8 mouse cellular contexts compared by ENCODE assay signal in genomic region chr9:50734989-50735388, GRCm38 (mm10). TPM values are rescaled to one million over a fixed set of nuclear protein-coding genes. Genes with fewer than 3 reads are reported as not detected.
DNase-seq lines count a peak whose midpoint lies in the region; ATAC-seq and TF ChIP-seq lines count a peak whose summit lies in the region.

No protein-coding gene starts in this region.

- no peak overlapping the region; the same call in 1 of the 2 replicates for H3K4me3 ChIP-seq in forebrain, postnatal 0 days (ENCODE audit: low read depth, low read length)
- H3K4me3 ChIP-seq in intestine, embryonic 16.5 days (ENCODE audit: low read length): no peak overlapping the region

- peak overlapping the region; percentile 22 for H3K4me2 ChIP-seq in forebrain, postnatal 0 days (ENCODE audit: low read depth)
- 0 out of 2 replicates have a peak overlapping the region, but pooled peaks have one; percentile 19 for H3K4me2 ChIP-seq in intestine, embryonic 16.5 days (ENCODE audit: low read depth, low read length)

- no peaks in the 10 kb centered on the region for H3K36me3 ChIP-seq in forebrain, postnatal 0 days (ENCODE audit: insufficient read depth)
- H3K36me3 ChIP-seq in intestine, embryonic 16.5 days (ENCODE audit: control insufficient read depth, insufficient read depth, low read length): no peaks in the 10 kb centered on the region

- peak; percentile 79 for TF ChIP-seq CTCF in forebrain, postnatal 0 days (IDR thresholded peaks at IDR 0.05; ENCODE audit: low read depth)

- DNase-seq in urinary bladder, postnatal 14 days (ENCODE audit: low spot score): peak; percentile 54
- no peak for DNase-seq in urinary bladder, adult 18-20 months (ENCODE audit: low spot score in 2 of 2)
- DNase-seq in c-Kit-positive CD71-positive TER-119-negative erythroid progenitor cells, embryonic 14.5 days (ENCODE audit: low read depth): peak; percentile 34
- DNase-seq in forebrain, postnatal 0 days: peak; percentile 72
- peak; percentile 57 to 62 for DNase-seq in lung, adult 18-20 months
- DNase-seq in retina, postnatal 7 days (ENCODE audit: low read depth, low spot score): peak; percentile 51
- no peak for DNase-seq in thymus, postnatal 36 days

- H3K9me3 ChIP-seq in forebrain, postnatal 0 days (ENCODE audit: low read length): no peaks in the 10 kb centered on the region
- H3K9me3 ChIP-seq in intestine, embryonic 16.5 days (ENCODE audit: control insufficient read depth, low read length): no peaks in the 10 kb centered on the region

- 2% methylated on average over 9 of the region's 9 CpGs for WGBS in forebrain, postnatal 0 days
- 4% methylated on average over 9 of the region's 9 CpGs for WGBS in intestine, embryonic 16.5 days

- H3K4me1 ChIP-seq in forebrain, postnatal 0 days (ENCODE audit: insufficient read depth): no peaks in the 10 kb centered on the region; the same call in 1 of the 2 replicates
- H3K4me1 ChIP-seq in intestine, embryonic 16.5 days (ENCODE audit: control insufficient read depth, insufficient read depth, low read length): peaks cover 5% of the 10 kb centered on the region; the same call in 1 of the 2 replicates

- H3K27me3 ChIP-seq in forebrain, postnatal 0 days (ENCODE audit: insufficient read depth, low read length): no peaks in the 10 kb centered on the region
- H3K27me3 ChIP-seq in intestine, embryonic 16.5 days (replicated peaks; ENCODE audit: control insufficient read depth, insufficient read depth, low read length): no peaks in the 10 kb centered on the region

- no peak overlapping the region for H3K9ac ChIP-seq in forebrain, postnatal 0 days
- no peak overlapping the region for H3K9ac ChIP-seq in intestine, embryonic 16.5 days (ENCODE audit: low read depth, low read length)

- H3K27ac ChIP-seq in forebrain, postnatal 0 days (ENCODE audit: low read depth, low read length): no peak overlapping the region
- no peak overlapping the region for H3K27ac ChIP-seq in intestine, embryonic 16.5 days (ENCODE audit: low read length)

- ATAC-seq in forebrain, postnatal 0 days: no peak
- ATAC-seq in intestine, embryonic 16.5 days: no peak

RNA-seq across cellular contexts. Expression of gene Dixdc1, which starts 4.3 kb away (rescaled TPM):
- total RNA-seq in forebrain, postnatal 0 days (2014; rRNA removed): 54.3 and 59.9 TPM in 2 replicates
- 17.1 and 26.8 TPM in 2 replicates for polyA plus RNA-seq in forebrain, postnatal 0 days (2015; fragmentation: Nextera tagmentation; extraction: Ambion mirVana)
- 4.8 TPM in 2 replicates for polyA plus RNA-seq in intestine, embryonic 16.5 days (2015; fragmentation: Nextera tagmentation; extraction: Ambion mirVana)

RNA-seq across cellular contexts. Expression of gene 2310030G06Rik, which starts 11.3 kb away (rescaled TPM):
- total RNA-seq in forebrain, postnatal 0 days (2014; rRNA removed): 1.7 and 2.0 TPM in 2 replicates
- 3.2 and 3.8 TPM in 2 replicates for polyA plus RNA-seq in forebrain, postnatal 0 days (2015; fragmentation: Nextera tagmentation; extraction: Ambion mirVana)
- 21.3 and 23.5 TPM in 2 replicates for polyA plus RNA-seq in intestine, embryonic 16.5 days (2015; fragmentation: Nextera tagmentation; extraction: Ambion mirVana)

RNA-seq across cellular contexts. Expression of gene Cryab, which starts 16.1 kb away (rescaled TPM):
- 8.8 and 11.5 TPM in 2 replicates for total RNA-seq in forebrain, postnatal 0 days (2014; rRNA removed)
- 29.9 and 31.2 TPM in 2 replicates for polyA plus RNA-seq in forebrain, postnatal 0 days (2015; fragmentation: Nextera tagmentation; extraction: Ambion mirVana)
- 62.8 and 63.6 TPM in 2 replicates for polyA plus RNA-seq in intestine, embryonic 16.5 days (2015; fragmentation: Nextera tagmentation; extraction: Ambion mirVana)

RNA-seq across cellular contexts. Expression of gene Hspb2, which starts 17.2 kb away (rescaled TPM):
- total RNA-seq in forebrain, postnatal 0 days (2014; rRNA removed): 0.23 and 0.52 TPM in 2 replicates
- polyA plus RNA-seq in forebrain, postnatal 0 days (2015; fragmentation: Nextera tagmentation; extraction: Ambion mirVana): 0.98 and 2.2 TPM in 2 replicates
- 5.0 TPM in 2 replicates for polyA plus RNA-seq in intestine, embryonic 16.5 days (2015; fragmentation: Nextera tagmentation; extraction: Ambion mirVana)

RNA-seq across cellular contexts. Expression of gene Fdxacb1, which starts 33.0 kb away (rescaled TPM):
- total RNA-seq in forebrain, postnatal 0 days (2014; rRNA removed): 9.6 and 19.1 TPM in 2 replicates
- polyA plus RNA-seq in forebrain, postnatal 0 days (2015; fragmentation: Nextera tagmentation; extraction: Ambion mirVana): 9.3 and 10.4 TPM in 2 replicates
- polyA plus RNA-seq in intestine, embryonic 16.5 days (2015; fragmentation: Nextera tagmentation; extraction: Ambion mirVana): 12.6 and 13.0 TPM in 2 replicates

Comparison
In these comparisons a context has a peak if more than half of its experiments do, and no peak if none do; other contexts are left out.
1. DNase-seq: peak in urinary bladder, postnatal 14 days (single experiment), c-Kit-positive CD71-positive TER-119-negative erythroid progenitor cells, embryonic 14.5 days (single experiment), forebrain, postnatal 0 days (single experiment), lung, adult 18-20 months (2 of 2) and retina, postnatal 7 days (single experiment); none in urinary bladder, adult 18-20 months (0 of 2) and thymus, postnatal 36 days (0 of 2).